Mouse (Mus musculus) liver, embryonic 16.5 days (tissue): Measurements from ENCODE around the gene Mdfic. TPM values are rescaled to one million over a fixed set of nuclear protein-coding genes. Genes with fewer than 3 reads are reported as not detected.

ENCODE experiments used
- ATAC-seq: fragments of 200-750 bp; cut with Nextera tagmentation; 2 replicates; pipeline ENCODE4 v1.8.0; 2017; ENCODE audit warnings: low read depth, mild to moderate bottlenecking, moderate number of reproducible peaks, moderate library complexity
- H3K27ac ChIP-seq: fragments of 300-500 bp; sonication (generic); 2 replicates; pipeline ENCODE4 v1.5.1; 2014; ENCODE audit warnings: mild to moderate bottlenecking, low read length
- H3K27me3 ChIP-seq: fragments of 300-500 bp; sonication (generic); 2 replicates; pipeline ENCODE4 v1.6.1; 2014; ENCODE audit warnings: low read depth, low read length, mixed read lengths; ENCODE audit not compliant: control insufficient read depth, insufficient read depth
- H3K36me3 ChIP-seq: fragments of 300-500 bp; sonication (generic); 2 replicates; pipeline ENCODE4 v1.6.1; 2014; ENCODE audit warnings: mild to moderate bottlenecking; ENCODE audit not compliant: control insufficient read depth, insufficient read depth
- H3K4me1 ChIP-seq: fragments of 300-500 bp; sonication (generic); 2 replicates; pipeline ENCODE4 v1.6.1; 2014; ENCODE audit warnings: low read depth, low read length, mixed read lengths; ENCODE audit not compliant: control insufficient read depth
- H3K4me2 ChIP-seq: fragments of 300-500 bp; sonication (generic); 2 replicates; pipeline ENCODE4 v1.6.1; 2014; ENCODE audit warnings: low read depth, low read length, mixed read lengths
- H3K4me3 ChIP-seq: fragments of 300-500 bp; sonication (generic); 2 replicates; pipeline ENCODE4 v1.5.1; 2014; ENCODE audit warnings: low read depth, mild to moderate bottlenecking, low read length
- H3K9ac ChIP-seq: fragments of 300-500 bp; sonication (generic); 2 replicates; pipeline ENCODE4 v1.6.1; 2014; ENCODE audit warnings: low read depth, low read length
- H3K9me3 ChIP-seq: fragments of 300-500 bp; sonication (generic); replicated peaks from 2 replicates; pipeline ENCODE4 v1.6.1; 2016; ENCODE audit warnings: low read length; ENCODE audit not compliant: control insufficient read depth
- WGBS: fragments of 180-500 bp; shearing (Covaris S2); extraction: QIAGEN DNeasy Blood & Tissue Kit; methylation state at CpG from one replicate; pipeline ENCODE4 v1.1.7; 2014; ENCODE audit not compliant: insufficient replicate concordance; 5-methylcytosine and 5-hydroxymethylcytosine counted together
- polyA plus RNA-seq: library from polyadenylated mRNA; unstranded; fragments of >200 nt; fragmentation: Nextera tagmentation; extraction: Ambion mirVana; gene quantifications from 2 replicates; pipeline ENCODE4 v1.2.1, GENCODE M21; 2015

Mdfic gene
- polyA plus RNA-seq, 1 experiment from 2014 or later: 0.89 TPM

DNA sequence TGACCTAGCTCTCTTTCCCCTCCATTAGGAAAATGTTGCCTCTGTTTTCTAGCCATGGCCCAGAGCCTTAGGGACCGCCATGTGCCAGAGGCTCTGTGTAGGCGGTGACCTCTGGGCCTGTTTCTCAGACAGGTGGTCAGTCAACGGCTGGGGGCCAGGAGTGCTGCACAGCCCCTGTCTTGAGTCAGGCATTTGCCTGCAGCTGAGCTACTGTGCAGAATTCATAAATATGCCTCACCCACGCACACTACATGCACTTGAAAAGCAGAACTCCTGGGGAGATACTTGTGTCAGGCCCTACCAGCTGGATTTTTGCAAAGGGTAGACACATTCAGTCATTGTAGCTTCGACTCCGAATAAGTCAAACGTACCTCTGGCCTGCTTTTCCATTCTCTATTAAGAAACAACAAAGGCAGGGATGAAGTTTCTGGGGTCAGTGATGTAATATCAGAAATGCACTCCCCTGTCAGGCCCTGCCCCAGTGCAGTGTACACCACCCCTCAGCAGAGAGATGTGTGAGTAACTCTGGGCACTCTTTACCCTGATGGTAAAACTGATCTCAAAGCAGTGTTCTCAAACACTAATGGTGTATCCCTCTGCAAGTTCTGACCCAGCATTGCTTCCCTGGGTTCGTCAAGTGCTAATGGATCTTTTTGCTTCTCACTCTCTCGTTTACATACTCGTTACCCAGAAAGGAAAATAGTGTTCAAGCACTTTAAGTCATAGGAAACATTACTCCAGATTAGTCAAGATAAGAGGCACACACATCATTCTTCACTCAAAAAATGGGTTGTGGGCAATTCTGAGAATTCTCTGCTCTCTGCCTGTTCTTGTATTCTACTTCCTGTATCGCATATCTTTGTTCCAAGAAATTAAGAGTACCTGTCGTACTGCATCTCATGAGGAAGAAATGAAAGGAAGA lies 72.5 kb downstream of the Mdfic start:
- H3K4me3 ChIP-seq: no peak overlapping the region
- no peak overlapping the region for H3K4me2 ChIP-seq
- no peak for ATAC-seq

DNA sequence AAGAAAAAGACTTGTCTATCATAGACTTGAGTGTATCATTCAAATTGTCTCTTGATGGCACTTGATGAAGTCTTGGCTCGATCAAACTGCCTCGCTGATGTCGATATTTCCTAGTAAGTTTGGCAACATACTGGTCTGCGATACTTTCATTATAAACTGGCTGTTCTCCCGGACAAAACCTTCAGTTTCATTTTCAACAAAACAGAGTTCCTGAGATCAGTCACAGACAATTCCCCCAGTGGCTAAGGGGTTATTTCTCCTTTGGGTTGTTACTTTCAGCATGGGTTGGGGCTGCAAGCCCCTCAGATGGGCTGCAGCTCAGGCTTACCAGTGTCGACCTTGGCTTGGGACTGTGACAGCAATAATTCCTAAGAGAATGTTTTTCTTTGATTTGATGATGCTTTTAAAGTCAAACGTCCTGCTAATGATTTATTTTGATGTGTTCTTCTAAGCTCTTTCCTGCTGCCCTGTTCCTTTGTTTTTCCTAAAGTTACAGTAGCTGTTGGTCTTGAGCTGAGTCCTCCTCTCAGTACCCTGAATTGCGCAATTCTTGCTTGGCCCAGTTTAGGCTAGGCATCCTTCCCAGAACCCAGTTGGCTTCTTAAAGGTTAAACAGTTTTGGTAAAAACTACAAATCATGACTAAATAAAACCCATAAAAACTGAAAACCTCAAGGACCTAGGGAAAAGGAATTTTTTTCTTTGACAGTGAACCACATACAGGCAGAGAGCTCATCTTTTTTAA lies 73.3 kb downstream of the Mdfic start:
- no peak for ATAC-seq
- Histone ChIP-seq H3K36me3 (no peaks in the 10 kb centered on the region), H3K27ac (no peak overlapping the region), H3K27me3 (no peaks in the 10 kb centered on the region), H3K9ac (no peak overlapping the region), H3K4me1 (no peaks in the 10 kb centered on the region), H3K4me2 (no peak overlapping the region), H3K9me3 (no peaks in the 10 kb centered on the region), H3K4me3 (no peak overlapping the region)
- 53% methylated on average over 8 of the region's 8 CpGs for WGBS

More for the DNA sequence above, 72.5 kb downstream of the Mdfic start:
- Histone ChIP-seq H3K9me3 (no peaks in the 10 kb centered on the region), H3K4me1 (no peaks in the 10 kb centered on the region), H3K27me3 (no peaks in the 10 kb centered on the region), H3K9ac (no peak overlapping the region), H3K27ac (no peak overlapping the region), H3K36me3 (no peaks in the 10 kb centered on the region)
- WGBS: 49% methylated on average over 12 of the region's 12 CpGs

GRCm38 (mm10) chr6:15794801-15795200 lies 74.3 kb downstream of the Mdfic start:
- Histone ChIP-seq H3K9me3 (no peaks in the 10 kb centered on the region), H3K27me3 (no peaks in the 10 kb centered on the region)
- 71% methylated on average over 3 of the region's 3 CpGs for WGBS

GRCm38 (mm10) chr6:15807382-15807781 lies 86.9 kb downstream of the Mdfic start:
- H3K4me2 ChIP-seq: no peak overlapping the region
- H3K4me1 ChIP-seq: no peaks in the 10 kb centered on the region
- no peaks in the 10 kb centered on the region for H3K9me3 ChIP-seq
- ATAC-seq: no peak
- WGBS: 55% methylated on average over 5 of the region's 5 CpGs
- no peak overlapping the region for H3K9ac ChIP-seq
- H3K4me3 ChIP-seq: no peak overlapping the region
- no peak overlapping the region for H3K27ac ChIP-seq
- H3K36me3 ChIP-seq: no peaks in the 10 kb centered on the region
- H3K27me3 ChIP-seq: no peaks in the 10 kb centered on the region

More at GRCm38 (mm10) chr6:15794801-15795200, 74.3 kb downstream of the Mdfic start:
- Histone ChIP-seq H3K4me1 (no peaks in the 10 kb centered on the region), H3K4me2 (no peak overlapping the region), H3K4me3 (no peak overlapping the region), H3K27ac (no peak overlapping the region), H3K36me3 (no peaks in the 10 kb centered on the region), H3K9ac (no peak overlapping the region)
- ATAC-seq: no peak

DNA sequence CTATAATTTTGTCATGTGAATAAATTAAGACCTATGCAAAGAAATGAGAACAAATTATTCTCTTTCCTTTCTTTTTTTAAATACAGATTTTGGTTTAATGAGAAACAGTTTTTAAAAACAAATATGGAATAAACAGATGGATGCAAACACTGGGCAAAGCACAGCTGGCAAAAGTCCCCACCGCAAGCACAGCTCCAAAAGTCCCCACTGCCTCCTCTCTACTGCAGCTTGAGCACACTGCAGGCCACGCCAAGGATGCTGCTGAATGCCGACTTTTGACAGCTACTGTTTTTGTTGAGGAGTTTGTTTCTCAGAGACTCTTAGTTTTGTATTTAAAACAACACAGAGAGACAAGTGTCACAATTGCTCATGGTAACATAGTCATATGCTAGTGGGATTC lies 104.8 kb downstream of the Mdfic start:
- ATAC-seq: no peak
- Histone ChIP-seq H3K4me1 (no peaks in the 10 kb centered on the region), H3K27ac (no peak overlapping the region), H3K4me3 (no peak overlapping the region), H3K9ac (no peak overlapping the region), H3K27me3 (no peaks in the 10 kb centered on the region), H3K4me2 (no peak overlapping the region), H3K36me3 (no peaks in the 10 kb centered on the region), H3K9me3 (no peaks in the 10 kb centered on the region)
- WGBS: 64% methylated on average over 3 of the region's 3 CpGs

GRCm38 (mm10) chr6:15829812-15830211 lies 109.4 kb downstream of the Mdfic start:
- 52% methylated on average over 2 of the region's 2 CpGs for WGBS
- Histone ChIP-seq H3K9ac (no peak overlapping the region), H3K4me2 (no peak overlapping the region), H3K4me3 (no peak overlapping the region), H3K27me3 (no peaks in the 10 kb centered on the region), H3K4me1 (no peaks in the 10 kb centered on the region), H3K36me3 (no peaks in the 10 kb centered on the region), H3K27ac (no peak overlapping the region), H3K9me3 (no peaks in the 10 kb centered on the region)
- ATAC-seq: no peak

GRCm38 (mm10) chr6:15830651-15831050 lies 110.2 kb downstream of the Mdfic start:
- Histone ChIP-seq H3K4me2 (no peak overlapping the region), H3K4me1 (no peaks in the 10 kb centered on the region), H3K36me3 (no peaks in the 10 kb centered on the region), H3K27me3 (no peaks in the 10 kb centered on the region), H3K9me3 (no peaks in the 10 kb centered on the region), H3K4me3 (no peak overlapping the region), H3K9ac (no peak overlapping the region), H3K27ac (no peak overlapping the region)
- WGBS: 58% methylated on average over 1 of the region's 1 CpGs
- ATAC-seq: no peak

GRCm38 (mm10) chr6:15837695-15838094 lies 117.2 kb downstream of the Mdfic start:
- no peak overlapping the region for H3K4me3 ChIP-seq
- H3K36me3 ChIP-seq: no peaks in the 10 kb centered on the region
- WGBS: 69% methylated on average over 3 of the region's 3 CpGs
- H3K27me3 ChIP-seq: no peaks in the 10 kb centered on the region
- H3K4me2 ChIP-seq: no peak overlapping the region
- no peaks in the 10 kb centered on the region for H3K9me3 ChIP-seq
- H3K9ac ChIP-seq: no peak overlapping the region
- no peaks in the 10 kb centered on the region for H3K4me1 ChIP-seq
- ATAC-seq: no peak
- H3K27ac ChIP-seq: no peak overlapping the region

GRCm38 (mm10) chr6:15839831-15840230 lies 119.4 kb downstream of the Mdfic start:
- no peak overlapping the region for H3K4me2 ChIP-seq
- no peak for ATAC-seq
- H3K27ac ChIP-seq: no peak overlapping the region
- no peak overlapping the region for H3K9ac ChIP-seq
- 46% methylated on average over 3 of the region's 3 CpGs for WGBS
- no peaks in the 10 kb centered on the region for H3K27me3 ChIP-seq
- H3K9me3 ChIP-seq: no peaks in the 10 kb centered on the region
- no peaks in the 10 kb centered on the region for H3K36me3 ChIP-seq
- H3K4me3 ChIP-seq: no peak overlapping the region
- no peaks in the 10 kb centered on the region for H3K4me1 ChIP-seq
